Mouse (Mus musculus) midbrain, embryonic 13.5 days (tissue): ENCODE data around the gene Zbtb4. TPM values are rescaled to one million over a fixed set of nuclear protein-coding genes. Genes with fewer than 3 reads are reported as not detected.

Experiments used
- ATAC-seq: fragments of 200-750 bp; cut with Nextera tagmentation; 2 replicates; pipeline ENCODE4 v1.8.0; 2017; ENCODE audit warnings: mild to moderate bottlenecking, moderate TSS enrichment, moderate library complexity
- H3K27ac ChIP-seq: fragments of 300-500 bp; sonication (generic); 2 replicates; pipeline ENCODE4 v1.5.1; 2015; ENCODE audit warnings: inconsistent platforms, mild to moderate bottlenecking, moderate library complexity
- H3K27me3 ChIP-seq: fragments of 300-500 bp; sonication (generic); 2 replicates; pipeline ENCODE4 v1.6.1; 2015; ENCODE audit warnings: mild to moderate bottlenecking, inconsistent platforms
- H3K36me3 ChIP-seq: fragments of 300-500 bp; sonication (generic); 2 replicates; pipeline ENCODE4 v1.6.1; 2015; ENCODE audit warnings: mild to moderate bottlenecking, inconsistent platforms
- H3K4me1 ChIP-seq: fragments of 300-500 bp; sonication (generic); replicated peaks from 2 replicates; pipeline ENCODE4 v1.6.1; 2015; ENCODE audit warnings: inconsistent platforms
- H3K4me2 ChIP-seq: fragments of 300-500 bp; sonication (generic); replicated peaks from 2 replicates; pipeline ENCODE4 v1.6.1; 2015; ENCODE audit warnings: moderate library complexity, mild to moderate bottlenecking, inconsistent platforms
- H3K4me3 ChIP-seq: fragments of 300-500 bp; sonication (generic); replicated peaks from 2 replicates; pipeline ENCODE4 v1.5.1; 2015; ENCODE audit warnings: mild to moderate bottlenecking, inconsistent platforms
- H3K9ac ChIP-seq: fragments of 300-500 bp; sonication (generic); replicated peaks from 2 replicates; pipeline ENCODE4 v1.6.1; 2015; ENCODE audit warnings: mild to moderate bottlenecking, inconsistent platforms
- H3K9me3 ChIP-seq: fragments of 300-500 bp; sonication (generic); 2 replicates; pipeline ENCODE4 v1.6.1; 2016; ENCODE audit warnings: mild to moderate bottlenecking, inconsistent platforms
- WGBS: fragments of 180-500 bp; shearing (Covaris S2); methylation state at CpG from one replicate; pipeline ENCODE4 v1.1.7; 2015; 5-methylcytosine and 5-hydroxymethylcytosine counted together
- polyA plus RNA-seq: library from polyadenylated mRNA; unstranded; fragments of >200 nt; fragmentation: Nextera tagmentation; extraction: Ambion mirVana; gene quantifications from 2 replicates; pipeline ENCODE4 v1.2.1, GENCODE M21; 2015

The Zbtb4 gene
- polyA plus RNA-seq, 1 experiment from 2014 or later = 2.9 TPM

DNA sequence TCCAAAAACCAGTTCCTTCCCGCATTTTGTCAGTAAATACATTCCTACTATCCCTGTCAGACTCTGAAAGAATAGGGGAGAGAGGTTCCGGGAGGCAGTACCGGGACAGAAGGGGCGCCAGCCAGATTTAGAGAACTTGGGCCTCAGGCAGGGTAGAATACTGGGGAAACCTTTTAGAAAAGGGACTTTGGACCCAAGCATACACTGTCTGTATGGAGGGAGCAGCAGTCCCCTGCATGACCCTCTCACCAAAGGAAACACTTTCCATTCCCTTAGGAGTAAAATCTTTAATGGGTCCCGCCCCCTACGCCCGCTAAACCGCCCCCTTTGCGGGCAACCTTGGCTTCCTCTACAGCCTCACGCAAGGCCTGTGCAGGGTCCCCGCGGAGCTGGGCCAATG lies 37.6 kb downstream of the Zbtb4 start:
- peak overlapping the region; percentile 81 for H3K9ac ChIP-seq
- peaks cover 68% of the 10 kb centered on the region for H3K4me1 ChIP-seq
- peak overlapping the region; percentile 64 for H3K27ac ChIP-seq
- H3K36me3 ChIP-seq = no peaks in the 10 kb centered on the region
- H3K4me2 ChIP-seq = peak overlapping the region; percentile 97
- H3K9me3 ChIP-seq = no peaks in the 10 kb centered on the region
- H3K4me3 ChIP-seq = peak overlapping the region; percentile 59
- 1% methylated on average over 12 of the region's 12 CpGs for WGBS
- peaks cover 45% of the 10 kb centered on the region for H3K27me3 ChIP-seq
- ATAC-seq = no peak

DNA sequence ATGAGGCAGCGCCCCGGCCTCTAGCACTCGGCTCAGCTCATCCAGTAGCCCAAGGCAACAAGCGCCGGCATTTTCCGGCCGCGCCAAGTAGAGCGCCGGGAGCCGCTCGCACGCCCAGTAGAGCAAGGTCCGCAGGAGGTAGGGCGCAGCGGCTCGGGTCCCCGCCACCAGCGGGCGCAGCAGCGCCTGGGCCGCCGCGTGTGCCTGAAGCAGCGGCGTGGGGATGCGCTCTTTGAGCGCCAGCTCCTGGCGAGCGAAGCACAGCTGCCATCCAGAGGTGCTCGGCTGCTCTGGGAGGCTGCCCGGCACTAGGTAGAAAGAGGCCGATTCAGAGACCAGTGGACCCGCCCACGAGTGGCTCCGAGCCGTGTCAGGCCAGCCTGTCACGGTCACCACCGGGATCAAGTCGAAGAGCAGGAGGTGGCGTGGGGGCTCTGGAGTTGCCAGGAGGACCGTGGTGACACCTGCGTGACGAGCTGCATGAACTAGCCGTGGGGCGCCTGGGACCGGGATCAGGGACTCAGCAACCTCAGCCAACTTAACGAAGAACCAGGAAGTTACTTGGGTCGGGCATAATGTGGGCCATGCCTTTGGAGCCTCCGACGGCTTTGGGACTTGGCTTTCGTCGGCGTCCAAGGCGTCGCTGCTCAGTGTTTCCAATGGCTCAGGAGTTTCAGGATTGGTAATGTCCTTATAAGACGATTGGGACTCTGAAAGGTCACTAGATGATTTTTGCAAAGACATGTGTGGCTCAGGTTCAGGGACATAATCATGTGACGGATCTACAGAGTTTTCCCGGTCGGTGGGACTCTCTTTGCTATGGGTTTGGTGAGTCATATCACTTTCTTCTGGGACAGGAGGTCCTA lies 38.3 kb downstream of the Zbtb4 start:
- Histone ChIP-seq H3K27me3 (peaks cover 44% of the 10 kb centered on the region), H3K4me3 (peak overlapping the region; percentile 59), H3K27ac (peak overlapping the region; percentile 64), H3K9ac (peak overlapping the region; percentile 81), H3K4me2 (peak overlapping the region; percentile 97), H3K36me3 (no peaks in the 10 kb centered on the region), H3K4me1 (peaks cover 61% of the 10 kb centered on the region), H3K9me3 (no peaks in the 10 kb centered on the region)
- WGBS = 1% methylated on average over 60 of the region's 60 CpGs
- ATAC-seq = peak; percentile 40

DNA sequence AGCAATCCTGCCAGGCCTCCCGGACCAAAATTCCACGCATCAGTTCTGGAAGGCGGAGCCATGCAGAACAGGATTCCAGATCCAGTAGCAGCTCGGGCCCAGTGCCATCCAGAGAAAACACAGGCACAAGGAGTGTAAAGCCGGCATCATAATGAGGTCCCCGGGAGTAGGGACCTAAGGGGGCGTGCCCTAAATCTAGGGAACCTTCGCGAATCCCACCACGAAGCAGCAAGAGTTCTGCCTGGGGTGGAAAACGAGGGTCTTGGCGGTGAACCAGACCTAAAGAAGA lies 38.9 kb downstream of the Zbtb4 start:
- peaks cover 56% of the 10 kb centered on the region for H3K4me1 ChIP-seq
- peak overlapping the region; percentile 19; the same call in 1 of the 2 replicates for H3K9ac ChIP-seq
- no peaks in the 10 kb centered on the region for H3K36me3 ChIP-seq
- no peak for ATAC-seq
- H3K9me3 ChIP-seq = no peaks in the 10 kb centered on the region
- H3K4me2 ChIP-seq = peak overlapping the region; percentile 97
- H3K27me3 ChIP-seq = peaks cover 44% of the 10 kb centered on the region
- peak overlapping the region; percentile 59; the same call in 1 of the 2 replicates for H3K4me3 ChIP-seq
- 6% methylated on average over 12 of the region's 12 CpGs for WGBS
- H3K27ac ChIP-seq = no peak overlapping the region

DNA sequence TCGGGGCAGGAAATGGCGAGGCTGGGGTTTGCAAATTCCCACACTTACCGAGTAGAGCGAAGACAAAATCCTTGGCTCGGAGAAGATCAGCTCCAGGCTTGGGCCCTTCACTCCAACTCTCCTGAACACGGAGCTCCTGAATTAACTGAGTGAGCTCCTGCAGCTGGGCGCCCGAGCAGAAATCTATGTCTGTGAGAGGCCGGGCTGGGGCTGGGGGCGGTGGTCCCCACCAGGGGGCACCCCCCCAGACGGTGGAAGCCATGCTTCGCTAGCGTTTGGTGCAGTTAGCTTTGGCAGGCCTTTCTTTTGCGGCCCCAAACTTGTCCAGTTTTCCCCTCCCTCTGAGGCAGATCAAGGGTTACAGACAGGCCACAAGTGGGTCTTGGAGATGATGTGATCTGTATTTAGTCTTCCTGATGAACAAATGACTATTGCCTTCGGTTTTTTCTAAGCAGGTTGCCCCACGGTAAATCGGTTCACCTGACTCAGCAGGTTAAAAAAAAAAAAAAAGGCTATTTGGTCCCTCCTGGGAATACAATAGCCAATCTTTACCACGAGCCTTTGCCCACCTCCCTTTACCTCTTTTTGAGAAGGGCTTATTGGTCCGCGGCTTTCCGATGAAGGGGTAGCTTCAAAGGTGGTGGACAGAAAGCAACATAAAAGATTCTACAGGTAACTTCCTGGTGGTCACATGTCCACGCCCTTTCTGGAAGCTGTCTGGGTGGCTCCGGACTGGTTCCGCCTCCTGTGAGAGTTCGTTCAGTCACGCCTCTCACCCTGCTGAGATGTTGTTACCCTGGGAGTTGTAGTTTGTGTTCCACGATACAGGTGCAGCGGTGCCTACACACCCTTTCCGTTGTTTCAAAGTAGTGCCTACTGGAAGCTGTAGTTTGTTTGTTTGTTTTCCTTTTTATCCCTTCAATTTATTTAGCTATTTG lies 39.5 kb downstream of the Zbtb4 start, which contains the start of gene Tmem102:
Tmem102 (minus strand) TSS at position 653 of the 938 bp plus-strand sequence.
- H3K9me3 ChIP-seq = no peaks in the 10 kb centered on the region
- no peaks in the 10 kb centered on the region for H3K36me3 ChIP-seq
- 6% methylated on average over 29 of the region's 29 CpGs for WGBS
- H3K4me3 ChIP-seq = peak within 1 kb of the TSS; percentile 59; the same call in 1 of the 2 replicates
- no peak within 1 kb of the TSS for H3K27ac ChIP-seq
- peaks cover 44% of the 10 kb centered on the region for H3K27me3 ChIP-seq
- no peak for ATAC-seq
- peak within 1 kb of the TSS; percentile 19; the same call in 1 of the 2 replicates for H3K9ac ChIP-seq
- H3K4me1 ChIP-seq = peaks cover 49% of the 10 kb centered on the region
- peak within 1 kb of the TSS; percentile 97 for H3K4me2 ChIP-seq

DNA sequence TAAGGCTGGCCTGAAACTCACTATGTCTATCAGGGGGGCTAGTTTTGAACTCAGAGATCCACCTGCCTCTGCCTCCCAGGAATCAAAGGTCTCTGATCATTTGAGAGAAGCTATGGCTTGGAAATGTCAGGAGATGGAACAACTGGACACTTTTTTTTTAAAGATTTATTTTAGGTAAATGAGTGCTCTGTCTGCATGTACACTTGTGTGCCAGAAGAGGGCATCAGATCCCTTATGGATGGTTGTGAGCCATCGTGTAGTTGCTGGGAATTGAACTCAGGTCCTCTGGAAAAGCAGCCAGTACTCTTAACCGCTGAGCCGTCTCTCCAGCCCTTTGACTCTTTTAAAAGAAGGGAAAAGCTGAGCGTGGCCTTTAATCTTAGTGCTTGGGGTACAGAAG lies 40.7 kb downstream of the Zbtb4 start:
- peaks cover 44% of the 10 kb centered on the region for H3K4me1 ChIP-seq
- H3K27me3 ChIP-seq = peaks cover 42% of the 10 kb centered on the region
- H3K27ac ChIP-seq = no peak overlapping the region
- H3K9me3 ChIP-seq = no peaks in the 10 kb centered on the region
- ATAC-seq = no peak
- no peaks in the 10 kb centered on the region for H3K36me3 ChIP-seq
- H3K9ac ChIP-seq = no peak overlapping the region
- H3K4me2 ChIP-seq = no peak overlapping the region
- H3K4me3 ChIP-seq = no peak overlapping the region
- 80% methylated on average over 4 of the region's 4 CpGs for WGBS

DNA sequence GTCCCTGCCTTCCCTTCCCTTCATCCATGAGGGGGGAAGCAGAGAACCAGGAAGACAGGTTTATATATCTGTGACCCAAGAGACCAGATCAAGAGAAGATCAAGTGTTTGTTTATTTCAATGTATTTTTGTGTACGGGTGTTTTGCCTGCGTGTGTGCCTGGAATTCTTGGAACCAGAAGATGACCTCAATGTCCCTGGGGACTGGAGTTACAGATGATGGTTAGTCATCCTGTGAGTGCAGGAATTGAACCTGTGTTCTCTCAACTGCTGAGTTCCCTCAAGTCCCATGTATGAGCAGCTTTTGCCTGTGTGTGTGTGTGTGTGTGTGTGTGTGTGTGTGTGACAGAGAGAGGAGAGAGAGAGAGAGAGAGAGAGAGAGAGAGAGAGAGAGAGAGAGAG lies 41.9 kb downstream of the Zbtb4 start:
- Histone ChIP-seq H3K27ac (no peak overlapping the region), H3K27me3 (peaks cover 32% of the 10 kb centered on the region), H3K9ac (no peak overlapping the region), H3K4me3 (no peak overlapping the region), H3K36me3 (no peaks in the 10 kb centered on the region), H3K9me3 (no peaks in the 10 kb centered on the region), H3K4me2 (no peak overlapping the region), H3K4me1 (peaks cover 31% of the 10 kb centered on the region)
- WGBS = 85% methylated on average over 2 of the region's 2 CpGs
- ATAC-seq = no peak

DNA sequence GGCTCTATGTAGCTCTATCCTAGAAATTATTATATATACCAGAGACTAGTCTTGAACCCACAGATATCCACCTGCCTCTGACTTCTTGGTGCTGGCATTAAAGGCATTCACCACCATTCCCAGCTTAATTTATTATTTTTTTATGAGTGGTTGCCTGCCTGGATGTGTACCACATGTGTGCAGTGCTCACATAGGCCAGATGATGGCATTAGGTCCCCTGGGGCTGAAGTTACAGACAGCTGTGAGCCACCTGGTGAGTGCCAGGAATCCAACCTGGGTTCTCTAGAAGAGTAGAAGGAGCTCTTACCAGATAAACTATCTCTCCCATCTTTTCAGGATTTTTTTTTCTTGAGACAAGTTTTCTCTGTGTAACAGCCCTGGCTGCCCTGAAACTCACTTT lies 44.6 kb downstream of the Zbtb4 start:
- no peak for ATAC-seq
- Histone ChIP-seq H3K9me3 (no peaks in the 10 kb centered on the region), H3K4me1 (0 out of 2 replicates have a peak, but pooled peaks cover 5% of the 10 kb centered on the region), H3K4me3 (no peak overlapping the region), H3K27me3 (peaks cover 17% of the 10 kb centered on the region), H3K27ac (no peak overlapping the region), H3K4me2 (no peak overlapping the region), H3K36me3 (no peaks in the 10 kb centered on the region), H3K9ac (no peak overlapping the region)

DNA sequence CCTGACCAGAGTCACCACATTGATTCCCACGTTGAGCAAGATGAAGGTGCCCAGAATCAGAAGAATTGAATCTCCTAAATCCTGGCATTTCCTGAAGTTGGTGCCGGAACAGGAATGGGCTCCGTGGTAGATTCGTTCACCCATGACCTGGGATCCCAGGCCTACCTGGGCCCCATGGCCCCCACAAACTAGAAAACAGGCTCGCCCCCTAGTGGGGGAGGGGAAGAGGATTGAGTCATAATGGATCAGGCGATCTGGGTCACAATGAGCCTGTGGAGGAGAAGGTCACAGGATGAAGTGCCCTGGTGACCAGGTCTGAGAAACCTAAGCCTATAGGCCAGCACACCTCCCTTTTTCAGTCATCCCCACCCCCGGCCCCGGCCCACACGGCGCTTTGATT lies 49.4 kb downstream of the Zbtb4 start, which contains the start of gene Gm39566:
Gm39566 (minus strand) TSS at position 144 of the 400 bp plus-strand sequence.
- 62% methylated on average over 10 of the region's 10 CpGs for WGBS
- no peak within 1 kb of the TSS for H3K27ac ChIP-seq
- no peak for ATAC-seq
- H3K4me3 ChIP-seq = no peak within 1 kb of the TSS
- peaks cover 5% of the 10 kb centered on the region; the same call in 1 of the 2 replicates for H3K9me3 ChIP-seq
- H3K36me3 ChIP-seq = no peaks in the 10 kb centered on the region
- no peaks in the 10 kb centered on the region for H3K27me3 ChIP-seq
- no peaks in the 10 kb centered on the region for H3K4me1 ChIP-seq
- no peak within 1 kb of the TSS for H3K9ac ChIP-seq
- H3K4me2 ChIP-seq = no peak within 1 kb of the TSS

DNA sequence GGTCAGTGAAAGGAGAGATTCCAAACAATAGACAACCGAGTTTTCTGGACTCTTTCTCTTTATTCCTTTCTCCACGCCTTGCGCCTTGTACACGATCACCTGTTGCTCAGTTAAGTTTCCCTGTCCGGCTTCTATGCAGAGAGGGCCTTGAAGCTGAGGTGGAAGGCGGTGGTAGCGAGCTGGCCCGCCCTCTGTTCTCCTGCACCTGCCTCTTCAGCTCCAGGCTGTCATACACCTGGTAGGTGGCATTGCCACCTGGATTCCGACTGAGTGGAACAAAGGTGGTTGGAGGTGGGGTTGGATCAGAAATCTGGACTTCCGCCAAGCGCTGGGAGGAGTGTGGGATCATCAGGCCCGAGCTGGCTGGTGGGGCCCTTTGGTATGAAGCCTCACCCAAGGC lies 50.8 kb downstream of the Zbtb4 start:
- Histone ChIP-seq H3K36me3 (no peaks in the 10 kb centered on the region), H3K27ac (no peak overlapping the region), H3K4me2 (no peak overlapping the region), H3K27me3 (no peaks in the 10 kb centered on the region), H3K9me3 (peaks cover 5% of the 10 kb centered on the region; the same call in 1 of the 2 replicates), H3K4me1 (no peaks in the 10 kb centered on the region), H3K4me3 (no peak overlapping the region), H3K9ac (no peak overlapping the region)
- no peak for ATAC-seq
- 93% methylated on average over 12 of the region's 12 CpGs for WGBS

DNA sequence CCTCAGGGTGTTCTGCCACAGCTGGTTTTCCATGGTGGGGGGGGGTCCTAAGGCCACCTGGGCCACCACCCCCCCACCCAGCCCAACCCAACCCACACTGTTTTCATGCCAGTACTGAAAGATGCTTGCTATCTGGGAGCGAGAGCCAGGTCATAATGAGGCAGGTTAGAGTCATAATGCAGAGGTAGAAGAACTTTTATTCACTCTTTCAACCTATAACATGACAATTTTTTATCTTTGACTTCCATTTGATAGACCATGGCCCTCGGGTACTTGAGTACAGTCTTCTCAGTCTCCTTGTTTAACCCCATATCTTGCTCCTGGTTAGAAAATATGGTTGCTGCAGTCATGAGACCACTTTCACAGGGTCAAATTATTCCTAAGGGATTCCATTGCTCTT lies 52.7 kb downstream of the Zbtb4 start, which contains the start of gene Spem2:
Spem2 (minus strand) TSS at position 101 of the 400 bp plus-strand sequence.
- 0 out of 2 replicates have a peak, but pooled peaks cover 2% of the 10 kb centered on the region for H3K36me3 ChIP-seq
- H3K27me3 ChIP-seq = no peaks in the 10 kb centered on the region
- H3K27ac ChIP-seq = no peak within 1 kb of the TSS
- no peak within 1 kb of the TSS for H3K9ac ChIP-seq
- no peaks in the 10 kb centered on the region for H3K4me1 ChIP-seq
- ATAC-seq = no peak
- WGBS = 83% methylated on average over 2 of the region's 2 CpGs
- H3K9me3 ChIP-seq = peaks cover 5% of the 10 kb centered on the region; the same call in 1 of the 2 replicates
- H3K4me2 ChIP-seq = no peak within 1 kb of the TSS
- no peak within 1 kb of the TSS for H3K4me3 ChIP-seq

DNA sequence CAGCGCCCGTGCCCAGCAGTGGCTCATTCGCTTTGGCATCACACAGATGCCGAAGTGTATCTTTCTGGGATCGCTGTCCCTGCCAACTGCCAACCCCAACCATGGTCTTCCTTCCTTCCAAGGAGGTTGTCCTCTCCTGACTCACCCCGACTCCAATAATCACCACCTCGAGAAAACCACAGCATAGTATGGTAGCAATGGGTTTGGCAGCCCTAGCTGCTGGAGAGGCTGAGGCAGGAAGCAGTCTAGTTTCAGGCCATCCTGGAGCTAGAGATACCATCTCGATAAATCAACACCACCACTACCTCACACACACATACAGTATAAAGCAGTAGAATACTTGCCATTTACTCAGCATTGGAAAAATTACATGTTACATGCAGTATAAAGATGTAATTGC lies 53.2 kb downstream of the Zbtb4 start:
- WGBS = 86% methylated on average over 8 of the region's 8 CpGs
- Histone ChIP-seq H3K4me1 (no peaks in the 10 kb centered on the region), H3K4me3 (no peak overlapping the region), H3K9ac (no peak overlapping the region), H3K4me2 (no peak overlapping the region), H3K36me3 (peaks cover 6% of the 10 kb centered on the region; the same call in 1 of the 2 replicates), H3K9me3 (peaks cover 5% of the 10 kb centered on the region; the same call in 1 of the 2 replicates), H3K27ac (no peak overlapping the region), H3K27me3 (no peaks in the 10 kb centered on the region)
- no peak for ATAC-seq

DNA sequence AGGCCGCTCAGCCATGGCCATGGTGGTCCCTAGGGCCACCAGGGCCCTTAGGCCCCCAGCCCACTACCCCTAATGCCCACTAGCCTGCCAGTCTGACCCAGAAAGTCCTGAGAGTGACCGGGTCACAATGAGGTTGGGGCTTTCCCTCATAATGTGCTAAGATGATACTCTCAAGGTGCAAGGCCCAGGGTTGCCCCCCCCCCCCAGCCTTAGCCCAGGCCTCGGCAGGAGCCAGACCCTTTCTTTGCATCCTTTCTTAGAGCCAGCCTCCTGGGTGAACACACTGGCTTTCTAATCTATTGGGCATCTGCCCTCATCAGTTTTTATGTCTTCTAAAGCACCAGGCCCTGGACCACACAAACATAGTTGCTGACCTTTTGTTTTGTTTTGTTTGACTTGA lies 56.4 kb downstream of the Zbtb4 start, which contains the start of gene Spem1:
Spem1 (minus strand) TSS at position 101 of the 400 bp plus-strand sequence.
- Histone ChIP-seq H3K9ac (no peak within 1 kb of the TSS), H3K9me3 (peaks cover 5% of the 10 kb centered on the region; the same call in 1 of the 2 replicates), H3K27me3 (no peaks in the 10 kb centered on the region), H3K36me3 (peaks cover 39% of the 10 kb centered on the region), H3K27ac (no peak within 1 kb of the TSS), H3K4me3 (no peak within 1 kb of the TSS), H3K4me1 (no peaks in the 10 kb centered on the region), H3K4me2 (no peak within 1 kb of the TSS)
- ATAC-seq = no peak
- 92% methylated on average over 3 of the region's 3 CpGs for WGBS
